Mouse (Mus musculus): ENCODE results near the gene Lmo4.

- TF ChIP-seq CTCF (IDR thresholded peaks at IDR 0.05; ENCODE audit: low read depth), result no peak
- no peak for TF ChIP-seq EP300 (optimal IDR thresholded peaks at IDR 0.05)
These were observed 41.3 kb downstream of the Lmo4 start for GRCm38 (mm10) chr3:144163718-144164117.
